Mouse (Mus musculus) forebrain, embryonic 12.5 days (tissue): ENCODE data around the gene Rab4a. TPM values are rescaled to one million over a fixed set of nuclear protein-coding genes. Genes with fewer than 3 reads are reported as not detected.

Source experiments
- ATAC-seq: fragments of 200-750 bp; cut with Nextera tagmentation; 2 replicates; pipeline ENCODE4 v1.8.0; 2017; ENCODE audit warnings: moderate TSS enrichment; ENCODE audit not compliant: low FRiP score
- H3K27ac ChIP-seq: fragments of 300-500 bp; sonication (generic); 2 replicates; pipeline ENCODE4 v1.5.1; 2016; ENCODE audit warnings: mild to moderate bottlenecking
- H3K27me3 ChIP-seq: fragments of 300-500 bp; sonication (generic); 2 replicates; pipeline ENCODE4 v1.6.1; 2016; ENCODE audit warnings: mild to moderate bottlenecking
- H3K36me3 ChIP-seq: fragments of 300-500 bp; sonication (generic); replicated peaks from 2 replicates; pipeline ENCODE4 v1.6.1; 2016; ENCODE audit warnings: mild to moderate bottlenecking
- H3K4me1 ChIP-seq: fragments of 300-500 bp; sonication (generic); 2 replicates; pipeline ENCODE4 v1.6.1; 2016
- H3K4me2 ChIP-seq: fragments of 300-500 bp; sonication (generic); 2 replicates; pipeline ENCODE4 v1.6.1; 2016; ENCODE audit warnings: mild to moderate bottlenecking, moderate library complexity
- H3K4me3 ChIP-seq: fragments of 300-500 bp; sonication (generic); replicated peaks from 2 replicates; pipeline ENCODE4 v1.5.1; 2016; ENCODE audit warnings: mild to moderate bottlenecking
- H3K9ac ChIP-seq: fragments of 300-500 bp; sonication (generic); 2 replicates; pipeline ENCODE4 v1.6.1; 2016; ENCODE audit warnings: mild to moderate bottlenecking
- H3K9me3 ChIP-seq: fragments of 300-500 bp; sonication (generic); 2 replicates; pipeline ENCODE4 v1.6.1; 2016
- WGBS: fragments of 180-500 bp; shearing (Covaris S2); methylation state at CpG from one replicate; pipeline ENCODE4 v1.1.7; 2016; 5-methylcytosine and 5-hydroxymethylcytosine counted together
- polyA plus RNA-seq: library from polyadenylated mRNA; unstranded; fragments of >200 nt; fragmentation: Nextera tagmentation; extraction: Ambion mirVana; gene quantifications from 2 replicates; pipeline ENCODE4 v1.2.1, GENCODE M21; 2016

Gene Rab4a
- polyA plus RNA-seq, 1 experiment from 2014 or later: 63.9 TPM

DNA sequence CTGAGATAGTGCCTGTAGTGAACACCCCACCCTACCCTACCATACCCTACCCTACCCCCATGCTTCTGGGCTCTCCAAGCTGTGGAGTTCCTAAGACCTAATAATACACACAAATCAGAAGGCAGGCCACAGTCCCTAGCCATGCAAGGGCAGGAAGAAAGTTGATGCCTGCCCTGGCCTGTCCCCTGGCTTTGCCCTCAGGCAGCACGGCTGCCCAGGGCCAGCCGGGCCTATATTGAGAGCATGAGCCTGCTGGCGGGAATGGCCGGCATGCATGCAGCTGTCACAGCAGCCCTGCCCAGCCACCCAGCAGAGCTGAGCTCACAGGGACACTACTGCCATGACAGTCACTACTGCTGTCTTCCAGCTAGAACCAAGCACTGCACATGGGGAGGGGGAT lies 77.3 kb downstream of the Rab4a start:
- H3K36me3 ChIP-seq: no peaks in the 10 kb centered on the region
- H3K27ac ChIP-seq: no peak overlapping the region
- H3K4me1 ChIP-seq: peaks cover 14% of the 10 kb centered on the region
- no peaks in the 10 kb centered on the region for H3K9me3 ChIP-seq
- H3K4me2 ChIP-seq: no peak overlapping the region
- ATAC-seq: no peak
- no peak overlapping the region for H3K9ac ChIP-seq
- no peak overlapping the region for H3K4me3 ChIP-seq
- 69% methylated on average over 4 of the region's 4 CpGs for WGBS
- H3K27me3 ChIP-seq: peaks cover 23% of the 10 kb centered on the region

Other genes with a start within 250 kb of the Rab4a start
- 7.6 and 7.9 TPM in 2 replicates for gene Rhou, start 152.1 kb upstream of the Rab4a start, polyA plus RNA-seq
- 11.7 and 12.3 TPM in 2 replicates for gene Ccsap, start 54.2 kb downstream of the Rab4a start, polyA plus RNA-seq
- 0.94 and 2.4 TPM in 2 replicates for gene Acta1, start 88.8 kb downstream of the Rab4a start, polyA plus RNA-seq
- gene Nup133, start 143.3 kb downstream of the Rab4a start, polyA plus RNA-seq: 50.3 and 56.2 TPM in 2 replicates
- 16.1 and 17.3 TPM in 2 replicates for gene Abcb10, start 177.1 kb downstream of the Rab4a start, polyA plus RNA-seq
- gene Taf5l, start 215.4 kb downstream of the Rab4a start, polyA plus RNA-seq: 38.7 and 39.8 TPM in 2 replicates
- 6.5 and 7.7 TPM in 2 replicates for gene Urb2, start 215.5 kb downstream of the Rab4a start, polyA plus RNA-seq